Mouse (Mus musculus) heart, postnatal 36 days (tissue): Measurements from ENCODE around the gene Mansc4. TPM values are rescaled to one million over a fixed set of nuclear protein-coding genes. Genes with fewer than 3 reads are reported as not detected.

ENCODE experiments used
- DNase-seq, 2 experiments: peaks; one replicate each; pipeline ENCODE4 v3.0.0; 2021 to 2022
- intact Hi-C: fragments of 180-260 bp; cut with DNase I; formaldehyde crosslinking; loops from one replicate; pipeline ENCODE4 v1.15.1; 2025
- total RNA-seq, 2 experiments: library from RNA; stranded (reverse); gene quantifications; 2 replicates each; pipeline ENCODE4 v1.2.3; 2021

The Mansc4 gene
- not detected for total RNA-seq

- peak; percentile 11 to 20 for DNase-seq
- intact Hi-C loops = no loop called here
These were observed at the start of gene Mansc4 for GRCm38 (mm10) chr6:147086594-147087225. TSS of gene Mansc4 (minus strand) at chr6:147087032.

- no peak for DNase-seq
- intact Hi-C loops = no loop called here
These were observed 40.4 kb upstream of the Mansc4 start for GRCm38 (mm10) chr6:147127239-147127638.

DNA sequence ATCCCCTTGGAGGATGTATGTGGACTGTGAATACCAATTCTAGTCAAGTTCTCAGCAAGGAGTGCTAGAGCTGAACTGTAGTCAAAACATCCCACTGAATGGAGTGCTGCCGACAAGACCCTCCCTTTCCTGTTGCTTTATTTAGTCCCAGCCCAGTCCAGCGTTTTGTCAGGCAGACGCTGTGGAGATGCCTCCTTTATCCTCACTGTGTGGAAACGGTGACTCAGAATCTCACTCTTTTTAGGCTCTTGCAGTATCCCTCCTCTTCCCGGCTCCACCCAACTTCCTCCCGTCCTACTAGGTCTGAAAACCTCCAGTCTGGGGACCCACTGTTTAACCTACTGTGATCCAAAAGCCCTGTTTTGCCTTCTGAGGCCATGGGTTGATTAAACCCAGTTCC, 34.5 kb upstream of the Mansc4 start:
- no peak for DNase-seq
- intact Hi-C loops = no loop called here

DNA sequence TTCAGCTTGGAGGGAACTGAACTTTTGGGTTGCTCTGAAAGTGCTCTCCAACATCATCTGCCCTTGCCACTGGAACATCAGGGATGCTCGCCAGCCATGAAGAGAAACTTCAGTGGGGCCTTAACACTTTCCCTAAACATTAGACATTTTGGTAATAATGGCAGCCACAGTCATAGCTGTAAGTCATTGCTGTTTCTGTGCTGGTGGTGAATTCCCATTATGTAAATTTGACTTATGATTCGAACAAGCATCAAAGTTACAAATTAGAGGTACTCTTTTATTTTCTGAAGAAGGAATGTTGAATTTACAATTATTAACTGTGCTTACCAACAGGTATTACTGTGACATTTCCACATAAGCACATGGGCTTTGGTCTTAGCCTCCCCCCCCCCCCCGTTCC, 31.4 kb upstream of the Mansc4 start:
- no peak for DNase-seq
- intact Hi-C loops = loop anchor here (5.0 to 10.0 kb wide), 2 partner anchors 111 to 127 kb away; no protein-coding TSS in a partner anchor

GRCm38 (mm10) chr6:147117764-147118163, 30.9 kb upstream of the Mansc4 start:
- DNase-seq = no peak
- intact Hi-C loops = loop anchor here (5.0 to 10.0 kb wide), 2 partner anchors 110 to 127 kb away; no protein-coding TSS in a partner anchor

- intact Hi-C loops = loop anchor here (5.0 to 10.0 kb wide), 2 partner anchors 109 to 128 kb away; no protein-coding TSS in a partner anchor
These were observed 29.7 kb upstream of the Mansc4 start for GRCm38 (mm10) chr6:147116579-147116978.

GRCm38 (mm10) chr6:147109283-147109682, 22.5 kb upstream of the Mansc4 start:
- no peak for DNase-seq

More at GRCm38 (mm10) chr6:147116579-147116978, 29.7 kb upstream of the Mansc4 start:
- peak; percentile 84 to 92 for DNase-seq

DNA sequence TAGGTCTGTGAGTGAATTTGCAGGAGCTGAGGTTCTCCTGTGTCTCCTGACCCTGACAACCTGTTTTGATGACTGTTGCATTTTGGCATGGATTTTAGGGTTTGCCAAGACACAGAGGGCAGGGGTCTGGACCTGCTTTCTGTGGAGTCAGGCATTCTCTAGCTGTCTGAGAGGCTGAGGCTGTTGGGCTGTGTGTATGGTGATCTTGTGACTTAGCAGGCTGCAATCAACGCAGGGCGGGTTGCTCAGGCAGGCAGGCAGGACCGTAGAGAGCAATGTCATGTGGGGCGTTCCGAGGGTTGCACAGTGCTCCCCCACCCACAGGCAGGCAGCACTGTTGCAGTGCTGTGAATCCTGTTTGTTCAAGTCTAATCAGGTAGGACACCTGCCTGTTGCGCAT, 19.9 kb upstream of the Mansc4 start:
- intact Hi-C loops = no loop called here
- DNase-seq = no peak

More at GRCm38 (mm10) chr6:147109283-147109682, 22.5 kb upstream of the Mansc4 start:
- intact Hi-C loops = no loop called here

- DNase-seq = no peak
- intact Hi-C loops = no loop called here
These were observed 18.7 kb upstream of the Mansc4 start for GRCm38 (mm10) chr6:147105529-147105928.

- no peak for DNase-seq
- intact Hi-C loops = loop anchor here (5.0 kb wide), 1 partner anchor 275 kb away; no protein-coding TSS in a partner anchor
These were observed 15.5 kb upstream of the Mansc4 start for GRCm38 (mm10) chr6:147102293-147102692.

DNA sequence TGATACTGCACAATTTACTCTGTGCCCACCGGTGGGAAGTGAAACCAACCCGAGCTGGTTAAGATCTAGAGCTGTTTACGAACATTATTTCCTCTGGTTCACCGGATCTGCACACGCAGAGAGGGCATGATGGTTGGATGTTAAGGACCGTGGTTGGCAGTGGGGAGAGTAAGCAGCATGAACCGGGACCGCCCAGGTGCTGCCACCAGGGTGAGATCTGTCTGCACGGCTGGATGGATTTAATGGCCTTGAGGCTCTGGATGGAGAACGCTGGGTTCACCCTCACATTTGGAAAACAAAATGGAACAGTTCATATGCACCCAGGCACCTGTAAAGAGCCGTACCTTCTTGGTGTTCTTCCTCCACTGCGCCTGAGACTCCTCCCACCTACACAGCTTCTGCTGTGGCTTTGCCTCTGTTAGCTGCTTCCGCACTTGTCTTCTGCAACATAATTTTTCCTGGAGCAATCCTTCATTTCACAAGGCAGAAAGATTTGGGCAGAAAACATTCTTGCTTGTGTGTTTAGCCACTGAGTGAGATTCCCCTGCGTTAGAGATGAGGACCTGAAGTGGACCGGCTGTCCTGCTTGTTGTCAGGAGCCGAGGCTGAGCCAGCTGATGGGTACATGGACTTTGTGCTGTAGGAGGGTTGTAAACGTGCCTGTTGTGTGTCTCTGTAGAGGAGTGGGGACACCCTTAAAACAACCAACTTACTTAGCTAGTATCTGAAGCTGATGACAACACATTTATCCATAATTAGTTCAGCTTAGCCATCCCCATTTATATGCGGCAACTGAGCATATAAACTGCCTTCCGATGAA, 12.8 kb upstream of the Mansc4 start:
- intact Hi-C loops = loop anchor here (5.0 kb wide), 1 partner anchor 272 kb away; no protein-coding TSS in a partner anchor
- DNase-seq = no peak

DNA sequence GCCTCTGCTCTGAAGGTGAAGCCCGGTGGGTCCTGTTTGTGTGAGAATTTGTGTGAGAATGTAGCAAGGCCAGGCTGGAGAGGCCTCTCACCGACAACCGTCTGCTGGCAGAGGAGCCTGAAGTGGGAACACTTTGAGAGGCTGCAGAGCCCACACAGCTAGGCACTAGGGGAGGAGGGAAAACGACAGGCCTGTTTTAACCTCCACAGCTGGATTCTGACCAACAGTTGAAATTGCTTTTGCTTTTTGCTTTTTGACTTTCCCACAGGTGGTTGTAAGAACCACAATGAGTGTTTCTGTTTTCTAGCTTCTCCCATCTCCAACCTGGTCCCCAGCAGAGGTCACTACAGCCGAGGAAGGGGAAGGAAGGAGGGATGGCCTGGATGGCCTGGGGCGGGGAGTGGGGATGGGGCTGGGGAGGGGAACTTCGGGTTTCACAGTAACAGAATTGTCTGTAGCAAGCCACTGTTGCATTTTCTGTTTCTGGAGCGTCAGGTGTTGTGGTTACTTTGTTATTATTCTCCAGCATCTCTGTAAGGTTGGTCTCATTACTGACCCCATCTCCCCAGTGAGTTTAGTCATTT, 10.6 kb upstream of the Mansc4 start:
- DNase-seq = no peak
- intact Hi-C loops = no loop called here

- intact Hi-C loops = no loop called here
- no peak for DNase-seq
These were observed 10.1 kb upstream of the Mansc4 start for GRCm38 (mm10) chr6:147096934-147097333.

- intact Hi-C loops = no loop called here
- no peak for DNase-seq
These were observed 9.3 kb upstream of the Mansc4 start for GRCm38 (mm10) chr6:147096109-147096508.

GRCm38 (mm10) chr6:147094771-147095170, 7.9 kb upstream of the Mansc4 start:
- DNase-seq = no peak
- intact Hi-C loops = no loop called here

GRCm38 (mm10) chr6:147092136-147092535, 5.3 kb upstream of the Mansc4 start:
- DNase-seq = peak; percentile 60 to 61
- intact Hi-C loops = loop anchor here (2.0 kb wide), 1 partner anchor 83 kb away; no protein-coding TSS in a partner anchor

GRCm38 (mm10) chr6:147091136-147092120, 4.6 kb upstream of the Mansc4 start, which contains the start of gene Klhl42:
TSS of gene Klhl42 (plus strand) at chr6:147091379.
- DNase-seq = peak; percentile 82 to 89
- intact Hi-C loops = loop anchor here (2.0 kb wide), 1 partner anchor 83 kb away; no protein-coding TSS in a partner anchor

GRCm38 (mm10) chr6:147090191-147090590, 3.4 kb upstream of the Mansc4 start:
- no peak for DNase-seq
- intact Hi-C loops = no loop called here

DNA sequence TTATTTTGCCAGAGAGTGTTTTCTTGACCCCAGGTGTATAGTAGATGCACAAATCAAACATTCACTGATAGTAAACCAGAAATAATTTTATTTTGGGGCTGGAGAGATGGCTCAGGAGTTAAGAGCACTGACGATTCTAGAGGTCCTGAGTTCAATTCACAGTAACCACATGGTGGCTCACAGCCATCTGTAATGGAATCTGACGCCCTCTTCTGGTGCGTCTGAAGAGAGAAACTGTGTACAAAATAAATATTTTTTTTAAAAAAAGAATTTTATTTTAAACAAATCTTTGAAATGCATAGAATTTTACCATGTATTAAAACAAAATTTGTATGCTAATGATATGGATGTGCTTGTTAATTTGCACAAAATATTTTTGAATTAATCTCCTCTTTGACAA, 1.7 kb upstream of the Mansc4 start:
- no peak for DNase-seq
- intact Hi-C loops = no loop called here

- no peak for DNase-seq
- intact Hi-C loops = no loop called here
These were observed 904 bp upstream of the Mansc4 start for GRCm38 (mm10) chr6:147087736-147088135.
